ENCODE assay signal across 11 mouse cellular contexts in genomic region chr7:116301661-116302311, GRCm38 (mm10). TPM values are rescaled to one million over a fixed set of nuclear protein-coding genes. Genes with fewer than 3 reads are reported as not detected.
DNase-seq lines count a peak whose midpoint lies in the region; ATAC-seq and TF ChIP-seq lines count a peak whose summit lies in the region.
"Had no signal": no experiment of that assay in that cellular context is flagged by ENCODE, and none has a peak within 500 bp of the region (broad histone marks: within the 10 kb centered on the region; RNA-seq: fewer than 3 reads in every experiment).

No protein-coding gene starts in this region.

- H3K27ac ChIP-seq in forebrain, embryonic 14.5 days (ENCODE audit: low read depth, low read length) = no peak overlapping the region
- no peak overlapping the region for H3K27ac ChIP-seq in forebrain, embryonic 15.5 days (replicated peaks)
- peak overlapping the region; percentile 50 for H3K27ac ChIP-seq in intestine, postnatal 0 days (ENCODE audit: low read depth, low read length)
- H3K27ac ChIP-seq in left cerebral cortex, adult 2 months = no peak overlapping the region
- H3K27ac ChIP-seq: macrophage had no signal

- peak; percentile 65 for DNase-seq in forebrain, embryonic 14.5 days (ENCODE audit: low spot score)
- peak; percentile 51 to 76 for DNase-seq in kidney, postnatal 25 days
- DNase-seq in kidney, postnatal 4 days = no peak
- peak; percentile 9 for DNase-seq in ES-CJ7 (ENCODE audit: low read depth, low spot score)
- no peak for DNase-seq in ovary, adult 18-20 months (ENCODE audit: low spot score)
- DNase-seq in left cerebral cortex, adult 2 months (ENCODE audit: extremely low spot score in 1 of 2, low spot score in 2 of 2) = no peak
- DNase-seq: thymus, adult 2 months had no signal

- H3K9me3 ChIP-seq in forebrain, embryonic 14.5 days (replicated peaks; ENCODE audit: control insufficient read depth, low read length) = no peaks in the 10 kb centered on the region
- H3K9me3 ChIP-seq in forebrain, embryonic 15.5 days = no peaks in the 10 kb centered on the region
- no peaks in the 10 kb centered on the region for H3K9me3 ChIP-seq in intestine, postnatal 0 days (ENCODE audit: control insufficient read depth)

- H3K9ac ChIP-seq in forebrain, embryonic 14.5 days (ENCODE audit: low read length) = no peak overlapping the region
- H3K9ac ChIP-seq in forebrain, embryonic 15.5 days (replicated peaks) = no peak overlapping the region
- H3K9ac ChIP-seq in intestine, postnatal 0 days (ENCODE audit: low read depth, low read length) = no peak overlapping the region

- intact Hi-C loops in left cerebral cortex, adult 2 months (cut with DNase I) = no loop called here

- H3K4me1 ChIP-seq in forebrain, embryonic 14.5 days (ENCODE audit: control insufficient read depth, insufficient read depth, low read length) = peaks cover 4% of the 10 kb centered on the region; the same call in 1 of the 2 replicates
- peaks cover 27% of the 10 kb centered on the region for H3K4me1 ChIP-seq in forebrain, embryonic 15.5 days
- 0 out of 2 replicates have a peak, but pooled peaks cover 5% of the 10 kb centered on the region for H3K4me1 ChIP-seq in intestine, postnatal 0 days (replicated peaks; ENCODE audit: control insufficient read depth, insufficient read depth, low read length)

- H3K27me3 ChIP-seq in forebrain, embryonic 14.5 days (replicated peaks; ENCODE audit: control insufficient read depth, insufficient read depth, low read length) = no peaks in the 10 kb centered on the region
- no peaks in the 10 kb centered on the region for H3K27me3 ChIP-seq in forebrain, embryonic 15.5 days
- H3K27me3 ChIP-seq in intestine, postnatal 0 days (replicated peaks; ENCODE audit: control insufficient read depth, insufficient read depth, low read length) = no peaks in the 10 kb centered on the region

- no peak overlapping the region for H3K4me3 ChIP-seq in forebrain, embryonic 14.5 days (ENCODE audit: low read depth, low read length)
- H3K4me3 ChIP-seq in forebrain, embryonic 15.5 days = no peak overlapping the region
- H3K4me3 ChIP-seq in intestine, postnatal 0 days (ENCODE audit: low read depth, low read length) = no peak overlapping the region
- H3K4me3 ChIP-seq in left cerebral cortex, adult 2 months = no peak overlapping the region

- WGBS in forebrain, embryonic 14.5 days = 87% methylated on average over 5 of the region's 5 CpGs
- WGBS in forebrain, embryonic 15.5 days = 76% methylated on average over 5 of the region's 5 CpGs
- 43% methylated on average over 5 of the region's 5 CpGs for WGBS in intestine, postnatal 0 days

- H3K4me2 ChIP-seq in forebrain, embryonic 14.5 days (ENCODE audit: low read length) = no peak overlapping the region
- no peak overlapping the region for H3K4me2 ChIP-seq in forebrain, embryonic 15.5 days (replicated peaks)
- no peak overlapping the region for H3K4me2 ChIP-seq in intestine, postnatal 0 days (replicated peaks; ENCODE audit: low read depth)

- H3K36me3 ChIP-seq in forebrain, embryonic 14.5 days (ENCODE audit: control insufficient read depth, insufficient read depth, low read length) = no peaks in the 10 kb centered on the region
- H3K36me3 ChIP-seq in forebrain, embryonic 15.5 days = no peaks in the 10 kb centered on the region
- no peaks in the 10 kb centered on the region for H3K36me3 ChIP-seq in intestine, postnatal 0 days (ENCODE audit: control insufficient read depth, insufficient read depth)

- no peak for ATAC-seq in forebrain, embryonic 14.5 days
- no peak for ATAC-seq in forebrain, embryonic 15.5 days (replicated peaks)
- ATAC-seq in intestine, postnatal 0 days = peak; percentile 66
- ATAC-seq: forebrain, embryonic 16.5 days had no signal

- TF ChIP-seq CTCF in intestine, postnatal 0 days (IDR thresholded peaks at IDR 0.05; ENCODE audit: low read depth) = no peak
- no peak for TF ChIP-seq CTCF in left cerebral cortex, adult 2 months (IDR thresholded peaks at IDR 0.05)

RNA-seq across cellular contexts. Expression of gene Plekha7, which starts 6.4 kb away (rescaled TPM):
- polyA plus RNA-seq in forebrain, embryonic 14.5 days (2014; fragmentation: Nextera tagmentation; extraction: Ambion mirVana) = 3.1 and 4.7 TPM in 2 replicates
- polyA plus RNA-seq in forebrain, embryonic 15.5 days (2015; fragmentation: Nextera tagmentation; extraction: Ambion mirVana) = 9.3 and 9.7 TPM in 2 replicates
- polyA plus RNA-seq in intestine, postnatal 0 days (2015; fragmentation: Nextera tagmentation; extraction: Ambion mirVana) = 17.2 and 20.2 TPM in 2 replicates
- total RNA-seq in left cerebral cortex, adult 2 months (2021) = 10 to 100 TPM; 25.5 to 31.0 TPM

RNA-seq across cellular contexts. Expression of gene Rps13, which starts 32.2 kb away (rescaled TPM):
- polyA plus RNA-seq in forebrain, embryonic 14.5 days (2014; fragmentation: Nextera tagmentation; extraction: Ambion mirVana) = 533 and 675 TPM in 2 replicates
- 551 and 569 TPM in 2 replicates for polyA plus RNA-seq in forebrain, embryonic 15.5 days (2015; fragmentation: Nextera tagmentation; extraction: Ambion mirVana)
- polyA plus RNA-seq in intestine, postnatal 0 days (2015; fragmentation: Nextera tagmentation; extraction: Ambion mirVana) = 471 and 493 TPM in 2 replicates
- 100 to 1,000 TPM; 168 to 210 TPM for total RNA-seq in left cerebral cortex, adult 2 months (2021)

Comparison
In these comparisons a context has a peak if more than half of its experiments do, and no peak if none do; other contexts are left out.
1. DNase-seq: peak in forebrain, embryonic 14.5 days (single experiment), kidney, postnatal 25 days (2 of 2) and ES-CJ7 (single experiment); none in kidney, postnatal 4 days (0 of 2), ovary, adult 18-20 months (single experiment) and left cerebral cortex, adult 2 months (0 of 2).